Mouse (Mus musculus): ENCODE results near the gene Gm5868.

DNA sequence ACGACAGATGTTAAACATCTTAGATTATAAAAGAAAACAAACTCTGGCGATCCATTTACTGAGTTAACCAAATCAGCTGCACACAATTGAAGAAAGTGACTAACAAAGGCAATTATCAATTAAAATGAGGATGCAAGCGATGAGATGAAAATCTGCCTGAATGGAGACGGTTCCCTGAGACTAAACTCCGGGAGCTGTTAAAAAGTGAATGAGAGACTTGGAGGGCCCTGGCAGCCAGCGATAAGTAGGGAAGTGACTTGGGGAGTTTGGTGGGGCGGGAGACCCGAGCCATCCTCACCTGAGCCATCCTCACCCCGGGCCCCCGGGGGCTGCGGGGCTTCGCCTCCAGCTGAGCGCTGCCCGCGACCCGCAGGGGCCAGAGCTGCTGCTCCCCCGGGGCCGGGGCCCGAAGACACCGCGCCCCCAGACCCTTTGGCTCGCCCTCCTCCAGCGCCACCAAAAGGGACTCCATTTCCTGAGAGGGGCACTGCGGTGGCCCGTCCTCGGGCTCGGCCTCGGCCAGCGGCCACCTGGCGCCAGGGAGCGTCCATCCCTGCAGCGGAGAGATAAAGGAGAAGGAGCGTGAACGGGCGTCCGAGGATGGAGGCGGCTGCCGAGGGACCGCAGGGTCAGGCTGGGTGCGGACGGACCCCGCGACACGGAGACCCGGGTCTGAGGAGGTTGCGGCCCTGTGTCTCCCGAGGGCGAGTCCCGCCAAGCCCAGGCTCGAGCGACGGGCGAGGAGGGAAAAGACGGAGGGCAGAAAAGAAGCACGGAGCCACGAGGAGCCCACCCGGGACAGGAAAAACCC is 28.4 kb downstream of the Gm5868 start:
- TF ChIP-seq CTCF (IDR thresholded peaks at IDR 0.05; ENCODE audit: extremely low read depth, insufficient read depth, low read length) (no peak), POLR2A (IDR thresholded peaks at IDR 0.05; ENCODE audit: extremely low read depth, insufficient read depth, low read length) (no peak)
